In the genomic region with DNA sequence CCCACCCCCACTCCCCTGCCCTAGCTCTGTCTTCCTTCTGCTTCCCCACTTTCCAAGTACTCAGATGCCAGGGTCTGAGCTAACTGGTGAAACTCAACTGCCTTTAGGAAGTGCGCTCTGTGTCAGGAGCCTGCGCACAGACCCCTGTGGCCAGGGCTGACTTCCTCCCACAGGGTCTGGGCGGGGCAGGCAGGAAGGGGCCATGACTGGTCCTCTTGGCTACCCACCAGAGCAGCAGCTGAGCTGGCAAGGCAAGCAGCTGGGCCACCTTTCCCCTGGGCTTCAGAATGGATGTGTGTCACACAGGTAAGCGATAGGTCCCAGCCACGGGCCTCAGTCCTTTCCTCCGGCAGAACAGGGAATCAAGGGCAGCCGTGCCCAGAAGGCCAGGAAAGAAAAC, we compare ENCODE assay signal across 7 mouse cellular contexts. TPM values are rescaled to one million over a fixed set of nuclear protein-coding genes. Genes with fewer than 3 reads are reported as not detected.
DNase-seq lines count a peak whose midpoint lies in the region; ATAC-seq and TF ChIP-seq lines count a peak whose summit lies in the region.

Cyth4 (plus strand) TSS at position 134 of the 400 bp plus-strand sequence.

- H3K4me3 ChIP-seq in MEL (ENCODE audit: control insufficient read depth in 1 of 2, insufficient read depth in 1 of 2, low read depth in 2 of 2, low read length in 2 of 2), result peak within 1 kb of the TSS; percentile 58 to 73
- H3K4me3 ChIP-seq in heart, embryonic 15.5 days, result peak within 1 kb of the TSS; percentile 21
- H3K4me3 ChIP-seq in macrophage (ENCODE audit: inconsistent target), result peak within 1 kb of the TSS; percentile 86

- no peaks in the 10 kb centered on the region for H3K36me3 ChIP-seq in MEL (ENCODE audit: control insufficient read depth in 1 of 2, insufficient read depth in 2 of 2, low read length in 2 of 2)
- no peaks in the 10 kb centered on the region for H3K36me3 ChIP-seq in heart, embryonic 15.5 days
- peaks cover 13% of the 10 kb centered on the region; the same call in 1 of the 2 replicates for H3K36me3 ChIP-seq in macrophage (ENCODE audit: inconsistent target)

- ATAC-seq in heart, embryonic 15.5 days (replicated peaks; ENCODE audit: insufficient number of reproducible peaks, insufficient read depth, low FRiP score, low read depth), result peak; percentile 48; the same call in 1 of the 2 replicates

- no peaks in the 10 kb centered on the region for H3K9me3 ChIP-seq in MEL (replicated peaks; ENCODE audit: insufficient read depth, low read length)
- no peaks in the 10 kb centered on the region for H3K9me3 ChIP-seq in heart, embryonic 15.5 days (replicated peaks)

- no peak for TF ChIP-seq RAD21 in MEL (IDR thresholded peaks at IDR 0.05; ENCODE audit: low read depth, low read length)

- H3K27ac ChIP-seq in MEL (ENCODE audit: control insufficient read depth, low read depth, low read length) (peak within 1 kb of the TSS; percentile 59), macrophage (peak within 1 kb of the TSS; percentile 98)
- H3K27ac ChIP-seq in heart, embryonic 15.5 days, result peak within 1 kb of the TSS; percentile 22; the same call in 1 of the 2 replicates

- no peaks in the 10 kb centered on the region for H3K27me3 ChIP-seq in MEL (ENCODE audit: control insufficient read depth in 1 of 2, insufficient read depth in 2 of 2, low read length in 2 of 2)
- H3K27me3 ChIP-seq in heart, embryonic 15.5 days, result no peaks in the 10 kb centered on the region

- peak in 1 of 2 experiments; percentile 35; a peak in 1 of 4 replicates for TF ChIP-seq POLR2A in MEL (IDR thresholded peaks at IDR 0.05; ENCODE audit: control insufficient read depth in 1 of 2, insufficient read depth in 1 of 2, low read depth in 1 of 2, low read length in 2 of 2, poor library complexity in 1 of 2)

- peak within 1 kb of the TSS; percentile 56 for H3K9ac ChIP-seq in MEL (ENCODE audit: control insufficient read depth, low read depth, low read length, poor library complexity, severe bottlenecking)
- no peak within 1 kb of the TSS for H3K9ac ChIP-seq in heart, embryonic 15.5 days

- H3K4me2 ChIP-seq in heart, embryonic 15.5 days, result peak within 1 kb of the TSS; percentile 12; the same call in 1 of the 2 replicates

- WGBS in heart, embryonic 15.5 days, result 75% methylated on average over 7 of the region's 7 CpGs
- whole genome bisulfite sequencing in macrophage (ENCODE audit: missing documents), result 1% methylated on average over 7 of the region's 7 CpGs

- peak; percentile 79 for DNase-seq in CD4-positive helper T cell, adult 2 months (ENCODE audit: low read depth, low spot score)
- DNase-seq in MEL (ENCODE audit: low read depth, low spot score), result peak; percentile 75
- no peak for DNase-seq in layer of hippocampus, postnatal 25 days (ENCODE audit: extremely low spot score in 1 of 2, low spot score in 1 of 2)
- peak; percentile 80 for DNase-seq in thymus, postnatal 14 days
- DNase-seq in urinary bladder, postnatal 25 days (ENCODE audit: low spot score), result no peak

- no peak for TF ChIP-seq CTCF in MEL (IDR thresholded peaks at IDR 0.05 in 2 of 3, conservative IDR thresholded peaks at IDR 0.05 in 1 of 3; ENCODE audit: control insufficient read depth in 1 of 3, insufficient read depth in 1 of 3, low read depth in 2 of 3, low read length in 3 of 3, poor library complexity in 1 of 3, severe bottlenecking in 1 of 3)

- H3K4me1 ChIP-seq in MEL (ENCODE audit: control insufficient read depth in 1 of 2, insufficient read depth in 2 of 2, low read length in 2 of 2), result peaks cover 0 to 11% of the 10 kb centered on the region in 2 experiments; a peak in 2 of 4 replicates
- no peaks in the 10 kb centered on the region for H3K4me1 ChIP-seq in heart, embryonic 15.5 days (replicated peaks)

- H3K79me2 ChIP-seq in MEL (ENCODE audit: control insufficient read depth, insufficient read depth, low read length, poor library complexity), result no peaks in the 10 kb centered on the region
- peaks cover 48% of the 10 kb centered on the region for H3K79me2 ChIP-seq in macrophage (ENCODE audit: inconsistent target)

- no peak for TF ChIP-seq EP300 in MEL (IDR thresholded peaks at IDR 0.05; ENCODE audit: low read depth in 1 of 2, low read length in 2 of 2)

TF ChIP-seq in MEL, 35 proteins besides CTCF, POLR2A, EP300 and RAD21:
- TF ChIP-seq MXI1 (IDR thresholded peaks at IDR 0.05; ENCODE audit: low read depth, low read length) (0 out of 2 replicates have a peak, but pooled peaks have one; percentile 27), MAZ (IDR thresholded peaks at IDR 0.05; ENCODE audit: low read depth, low read length) (no peak; the same call in 1 of the 2 replicates), SIN3A (IDR thresholded peaks at IDR 0.05; ENCODE audit: low read length) (peak; percentile 45; the same call in 1 of the 2 replicates), ZMIZ1 (IDR thresholded peaks at IDR 0.05; ENCODE audit: low read depth, low read length) (peak; percentile 35; the same call in 1 of the 2 replicates), TCF12 (IDR thresholded peaks at IDR 0.05; ENCODE audit: low read depth, low read length) (peak; percentile 20; the same call in 1 of the 2 replicates), TBP (IDR thresholded peaks at IDR 0.05; ENCODE audit: low read depth, low read length) (0 out of 2 replicates have a peak, but pooled peaks have one; percentile 14), MAX (IDR thresholded peaks at IDR 0.05; ENCODE audit: low read length) (no peak), ELF1 (IDR thresholded peaks at IDR 0.05; ENCODE audit: low read depth, low read length) (peak; percentile 57), HCFC1 (IDR thresholded peaks at IDR 0.05; ENCODE audit: low read depth, low read length) (peak; percentile 44; the same call in 1 of the 2 replicates), ETS1 (IDR thresholded peaks at IDR 0.05; ENCODE audit: low read depth, low read length) (peak; percentile 71), E2F4 (IDR thresholded peaks at IDR 0.05; ENCODE audit: borderline replicate concordance, low read depth, low read length) (no peak), NRF1 (IDR thresholded peaks at IDR 0.05; ENCODE audit: insufficient read depth, low read depth, low read length, poor library complexity, severe bottlenecking) (peak; percentile 76), MYC (IDR thresholded peaks at IDR 0.05; ENCODE audit: low read depth, low read length) (no peak), JUND (IDR thresholded peaks at IDR 0.05; ENCODE audit: low read depth, low read length) (no peak), CHD2 (IDR thresholded peaks at IDR 0.05; ENCODE audit: low read length) (no peak), USF1 (IDR thresholded peaks at IDR 0.05; ENCODE audit: low read depth, low read length) (no peak), MAFK (IDR thresholded peaks at IDR 0.05; ENCODE audit: borderline replicate concordance, low read depth, low read length) (no peak), NELFE (IDR thresholded peaks at IDR 0.05; ENCODE audit: low read depth, low read length) (peak; percentile 49)

RNA-seq across cellular contexts. Expression of gene Cyth4, which starts in this region (rescaled TPM):
- total RNA-seq in MEL (2012; rRNA removed), result 8.7 and 9.2 TPM in 2 replicates
- polyA plus RNA-seq in MEL (2012; ENCODE audit: insufficient read depth in 1 of 2, insufficient read length in 2 of 2, low read depth in 1 of 2, low replicate concordance in 2 of 2, missing spikeins in 1 of 2) (10 to 100 TPM in 1 of 2 experiments, not detected in 1; 23.5 TPM), macrophage (2018) (240 to 319 TPM (median 275 TPM) in 3 replicates)
- 5.5 and 11.7 TPM in 2 replicates for polyA plus RNA-seq in heart, embryonic 15.5 days (2015; fragmentation: Nextera tagmentation; extraction: Ambion mirVana)
- total RNA-seq in layer of hippocampus, postnatal 25 days (2021), result 10 to 100 TPM; 18.9 to 24.7 TPM
- 1,000 to 10,000 TPM in 7 of 26 experiments, 100 to 1,000 TPM in 19; 198 to 1,124 (median 784) TPM for total RNA-seq in macrophage (2018; cell fraction: chromatin; rRNA removed)
- total RNA-seq in macrophage (2018; cell fraction: cytosol; rRNA removed), result 100 to 1,000 TPM; 130 to 274 (median 205) TPM
- total RNA-seq in macrophage (2018; cell fraction: nucleus; rRNA removed), result 100 to 1,000 TPM; 127 to 775 (median 373) TPM

Comparison
In these comparisons a context has a peak if more than half of its experiments do, and no peak if none do; other contexts are left out.
1. DNase-seq: peak in CD4-positive helper T cell, adult 2 months (single experiment), MEL (single experiment) and thymus, postnatal 14 days (single experiment); none in layer of hippocampus, postnatal 25 days (0 of 2) and urinary bladder, postnatal 25 days (single experiment).
2. H3K27ac ChIP-seq: peak in every context shown above with its lines; median percentile 98 in macrophage; 59 in MEL; 22 in heart, embryonic 15.5 days.
3. H3K4me3 ChIP-seq: peak in every context shown above with its lines; median percentile 86 in macrophage; 66 in MEL; 21 in heart, embryonic 15.5 days.